Mouse (Mus musculus) mouse trophoblast stem cell (cell line): ENCODE results near the gene Ddx3x.

Experiments used
- in situ Hi-C, 2 experiments: fragments of 300-500 bp; cut with MseI, MboI; formaldehyde crosslinking; loops; 2 replicates in 1 of 2; 3 replicates in 1 of 2; pipeline ENCODE4 v1.15.1; 2025

Ddx3x gene

DNA sequence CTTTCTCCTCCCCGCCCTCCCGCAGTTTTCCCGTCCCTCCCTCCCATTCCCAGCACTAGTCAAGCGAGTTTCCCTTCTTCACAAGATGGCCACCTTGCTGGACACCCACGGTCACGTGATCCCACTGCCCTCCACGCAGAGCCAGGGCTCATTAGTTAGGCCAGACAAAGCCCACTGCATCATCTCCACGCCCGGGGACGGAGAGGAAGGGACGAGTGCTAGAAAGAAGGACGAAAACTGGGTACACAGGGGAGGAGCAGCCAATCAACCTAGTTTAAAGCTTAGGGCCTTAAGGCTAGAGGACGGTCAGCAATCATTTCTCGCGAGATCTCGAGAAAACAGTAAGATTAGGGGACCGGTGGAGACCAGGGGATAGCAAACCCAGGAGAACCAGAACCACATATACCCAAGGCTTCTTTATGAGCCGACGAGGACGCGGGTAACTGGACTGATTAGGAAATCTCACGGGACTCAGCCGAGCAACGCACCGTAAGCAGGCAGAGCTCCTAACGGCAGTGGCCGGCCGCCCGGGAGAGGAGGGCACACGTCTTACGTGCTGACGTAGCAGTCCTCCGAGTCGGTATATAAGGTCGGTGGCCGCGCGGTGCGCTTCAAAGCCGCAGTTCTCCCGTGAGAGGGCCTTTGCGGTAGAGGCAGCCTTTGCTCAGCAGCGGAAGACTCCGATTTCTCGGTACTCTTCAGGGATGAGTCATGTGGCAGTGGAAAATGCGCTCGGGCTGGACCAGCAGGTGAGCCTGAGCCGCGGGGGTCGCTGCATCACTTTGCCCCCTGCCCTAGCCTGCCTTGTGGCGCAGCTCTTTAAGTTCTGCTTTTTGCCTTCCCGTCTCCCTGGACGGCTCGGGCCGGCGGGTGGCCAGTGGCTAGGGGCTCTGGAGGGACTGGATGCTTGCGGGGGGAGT lies at the start of gene Ddx3x:
Ddx3x (plus strand) TSS at position 562 of the 920 bp plus-strand sequence.
- in situ Hi-C loops, result no loop called here

- in situ Hi-C loops, result loop anchor here (25.0 kb wide), 2 partner anchors 231 to 431 kb away; partner anchors contain the start of genes Gpr82 (in 2 of the 2) and Nyx (in 2 of the 2)
Measured at GRCm38 (mm10) chrX:13231243-13231642, 49.5 kb upstream of the Ddx3x start.

- in situ Hi-C loops, result loop anchor here (25.0 kb wide), 2 partner anchors 229 to 429 kb away; partner anchors contain the start of genes Gpr82 (in 2 of the 2) and Nyx (in 2 of the 2)
Measured at GRCm38 (mm10) chrX:13232834-13233233, 47.9 kb upstream of the Ddx3x start.

DNA sequence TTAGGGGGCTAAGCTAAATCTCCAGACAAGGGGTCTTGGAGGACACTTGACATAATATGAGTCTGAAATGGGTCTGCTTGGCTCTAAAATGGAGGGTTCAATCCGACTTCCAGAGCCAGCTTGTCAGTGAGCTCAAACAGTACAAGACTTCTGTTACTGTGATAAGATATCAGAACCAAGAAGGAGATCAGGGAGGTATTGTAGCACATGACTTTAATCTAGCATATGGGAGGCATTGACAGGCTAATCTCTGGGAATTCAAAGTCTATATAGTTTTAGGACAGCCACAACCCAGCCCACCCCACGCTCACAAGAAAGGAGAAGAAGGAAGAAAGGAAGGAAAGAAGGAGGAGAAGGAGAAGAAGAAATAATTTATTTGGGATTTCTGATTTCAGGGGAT lies 47.1 kb upstream of the Ddx3x start:
- in situ Hi-C loops, result loop anchor here (25.0 kb wide), 2 partner anchors 229 to 429 kb away; partner anchors contain the start of genes Gpr82 (in 2 of the 2) and Nyx (in 2 of the 2)

- in situ Hi-C loops, result loop anchor here (25.0 kb wide), 2 partner anchors 228 to 428 kb away; partner anchors contain the start of genes Gpr82 (in 2 of the 2) and Nyx (in 2 of the 2)
Measured at GRCm38 (mm10) chrX:13234709-13235108, 46.1 kb upstream of the Ddx3x start.

GRCm38 (mm10) chrX:13236100-13236568 lies 44.6 kb upstream of the Ddx3x start:
- in situ Hi-C loops, result loop anchor here (25.0 kb wide), 2 partner anchors 226 to 426 kb away; partner anchors contain the start of genes Gpr82 (in 2 of the 2) and Nyx (in 2 of the 2)

GRCm38 (mm10) chrX:13239455-13239854 lies 41.3 kb upstream of the Ddx3x start:
- in situ Hi-C loops, result loop anchor here (25.0 kb wide), 2 partner anchors 223 to 423 kb away; partner anchors contain the start of genes Gpr82 (in 2 of the 2) and Nyx (in 2 of the 2)

GRCm38 (mm10) chrX:13240646-13241425 lies 39.9 kb upstream of the Ddx3x start:
- in situ Hi-C loops, result loop anchor here (25.0 kb wide), 2 partner anchors 221 to 421 kb away; partner anchors contain the start of genes Gpr82 (in 2 of the 2) and Nyx (in 2 of the 2)

DNA sequence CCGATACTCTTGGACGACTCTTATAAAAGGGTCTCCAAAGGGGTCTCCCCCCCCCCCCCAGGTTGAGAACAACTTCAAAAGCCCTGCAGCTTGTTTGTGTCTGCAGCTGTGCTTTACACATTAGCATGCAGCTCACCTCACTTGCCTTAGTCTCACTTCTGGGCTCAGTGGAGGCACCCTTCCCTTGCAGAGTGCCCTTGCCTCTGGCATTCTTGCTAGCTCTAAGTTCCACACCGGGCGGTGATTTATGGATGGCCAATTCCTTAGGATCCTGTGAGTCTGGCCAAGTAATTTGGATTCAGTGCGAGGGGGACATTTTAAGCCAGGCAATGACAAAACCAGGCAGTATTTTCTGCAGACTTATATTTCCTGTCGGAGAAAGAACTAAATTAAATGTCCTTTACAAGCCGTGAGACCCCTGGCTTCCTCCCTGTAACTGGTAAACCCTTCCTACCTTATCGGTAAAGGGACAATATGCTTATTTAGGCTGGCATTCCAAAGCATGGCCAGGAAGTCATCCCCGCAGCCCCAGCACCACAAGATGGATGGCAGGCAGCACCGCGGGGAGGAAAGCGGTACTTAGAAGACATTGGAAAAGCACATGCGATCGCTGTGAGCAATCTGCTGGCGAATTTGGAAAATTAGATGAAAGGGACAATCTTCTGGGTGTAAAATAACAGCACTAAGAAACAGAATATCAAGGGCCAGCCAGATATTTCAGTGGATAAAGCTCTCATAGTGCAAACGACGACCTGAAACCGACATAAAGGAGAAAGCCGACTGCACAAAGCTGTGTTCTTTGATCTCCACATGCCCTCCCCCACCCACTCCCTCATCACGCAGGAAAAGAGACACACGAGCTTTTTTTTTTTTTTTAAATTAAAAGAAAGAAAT lies 39.1 kb upstream of the Ddx3x start:
- in situ Hi-C loops, result loop anchor here (25.0 kb wide), 2 partner anchors 221 to 421 kb away; partner anchors contain the start of genes Gpr82 (in 2 of the 2) and Nyx (in 2 of the 2)

GRCm38 (mm10) chrX:13242320-13243096 lies 38.3 kb upstream of the Ddx3x start:
- in situ Hi-C loops, result loop anchor here (25.0 kb wide), 2 partner anchors 220 to 420 kb away; partner anchors contain the start of genes Gpr82 (in 2 of the 2) and Nyx (in 2 of the 2)

DNA sequence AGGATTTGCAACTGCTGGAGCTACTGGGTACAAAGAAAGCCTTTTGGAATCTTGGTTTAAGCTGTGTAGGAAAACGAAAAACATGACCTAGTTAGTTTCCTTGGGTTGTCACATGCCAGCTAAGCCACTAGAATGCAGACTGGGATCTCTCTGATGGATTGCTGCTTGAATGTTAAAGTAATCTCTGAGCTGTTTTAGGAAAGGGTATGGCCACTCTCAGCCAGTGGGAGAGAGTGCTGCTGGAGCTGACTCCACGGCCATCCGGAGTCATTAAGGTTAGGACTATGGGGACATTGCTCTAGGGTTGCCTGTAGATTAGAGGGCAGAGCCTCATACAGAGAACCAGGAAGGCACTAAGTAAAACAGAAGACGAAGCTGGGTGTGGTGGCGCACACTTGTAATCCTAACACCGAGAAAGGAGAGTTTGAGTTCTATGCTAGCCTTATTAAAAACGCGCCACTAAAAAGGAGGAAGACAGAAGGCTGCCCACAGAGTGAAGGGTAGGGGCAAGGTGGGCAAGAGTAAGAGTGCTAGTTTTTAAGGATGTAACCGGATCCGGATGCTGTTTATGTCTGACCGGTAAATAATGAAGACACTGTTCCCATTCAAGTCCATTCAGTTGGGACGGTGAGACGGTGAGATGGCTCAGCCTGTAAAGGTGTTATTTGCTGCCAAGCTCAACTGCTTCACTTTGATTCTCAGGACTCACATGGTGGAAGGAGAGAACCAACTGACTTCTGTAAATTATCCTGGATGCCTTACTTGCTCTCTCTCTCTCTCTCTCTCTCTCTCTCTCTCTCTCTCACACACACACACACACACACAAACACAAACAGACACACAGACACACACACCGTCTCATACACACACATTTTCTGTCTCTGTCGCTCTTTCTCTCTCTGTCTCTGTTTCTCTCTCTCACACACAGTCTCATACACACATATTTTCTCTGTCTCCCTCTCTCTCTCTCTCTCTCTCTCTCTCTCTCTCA lies 37.3 kb upstream of the Ddx3x start:
- in situ Hi-C loops, result loop anchor here (25.0 kb wide), 2 partner anchors 219 to 419 kb away; partner anchors contain the start of genes Gpr82 (in 2 of the 2) and Nyx (in 2 of the 2)

DNA sequence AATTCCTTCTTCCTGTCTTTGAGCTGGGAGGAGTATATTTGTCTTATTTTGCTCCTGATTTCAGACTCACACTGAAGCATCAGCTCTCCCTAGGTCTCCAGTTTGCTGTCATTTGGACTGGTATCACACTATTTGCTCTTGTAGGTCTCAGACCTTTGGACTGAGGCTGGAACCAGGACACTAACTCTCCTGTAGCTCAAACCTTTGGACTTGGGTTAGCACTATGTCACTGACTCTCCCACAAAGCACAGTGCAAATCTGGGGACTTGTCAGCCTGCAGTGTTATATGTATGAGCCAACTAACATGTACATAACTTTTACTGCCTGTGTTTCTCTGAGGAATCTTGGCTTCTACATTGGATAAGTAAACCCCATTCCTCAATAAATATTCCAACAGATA lies 36.2 kb upstream of the Ddx3x start:
- in situ Hi-C loops, result loop anchor here (25.0 kb wide), 2 partner anchors 218 to 418 kb away; partner anchors contain the start of genes Gpr82 (in 2 of the 2) and Nyx (in 2 of the 2)

GRCm38 (mm10) chrX:13245027-13245426 lies 35.7 kb upstream of the Ddx3x start:
- in situ Hi-C loops, result loop anchor here (25.0 kb wide), 2 partner anchors 217 to 417 kb away; partner anchors contain the start of genes Gpr82 (in 2 of the 2) and Nyx (in 2 of the 2)

DNA sequence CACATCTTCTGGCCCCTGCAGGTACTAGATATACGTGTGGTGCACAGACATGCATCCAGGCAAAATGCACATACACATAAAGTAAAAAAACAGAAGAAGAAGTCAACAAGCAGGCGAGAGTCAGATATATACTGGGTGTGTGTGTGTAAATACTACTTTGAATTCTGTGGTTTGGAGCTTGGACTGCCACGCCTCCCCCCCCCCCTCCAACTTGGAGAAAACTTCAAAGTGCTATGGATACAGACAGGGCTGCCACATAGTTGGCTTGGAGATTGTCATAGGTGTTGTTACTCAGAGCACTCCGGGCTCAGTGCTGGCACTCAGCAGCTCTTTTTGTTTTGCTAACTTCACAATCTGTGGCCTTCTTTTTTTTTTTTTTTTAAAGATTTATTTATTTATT lies 29.1 kb upstream of the Ddx3x start:
- in situ Hi-C loops, result no loop called here

DNA sequence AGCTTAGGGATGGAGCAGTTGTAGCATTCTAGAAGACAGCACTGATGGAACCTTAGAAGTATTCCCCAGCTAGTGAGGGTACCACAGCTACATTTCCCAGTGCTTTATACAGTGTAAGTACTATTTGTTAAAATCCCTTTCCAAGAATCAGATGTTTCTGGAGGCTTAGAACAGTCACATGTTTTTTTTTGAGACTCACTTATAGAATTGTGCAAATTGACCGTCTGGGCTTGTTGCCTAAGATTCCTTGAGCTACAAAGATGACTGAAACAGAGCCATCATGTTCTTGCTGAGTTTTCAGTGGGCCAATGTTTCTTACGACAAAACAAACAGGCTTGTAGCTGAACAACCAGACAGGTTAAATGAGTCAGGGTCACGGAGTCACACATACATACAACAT lies 26.5 kb upstream of the Ddx3x start:
- in situ Hi-C loops, result no loop called here

DNA sequence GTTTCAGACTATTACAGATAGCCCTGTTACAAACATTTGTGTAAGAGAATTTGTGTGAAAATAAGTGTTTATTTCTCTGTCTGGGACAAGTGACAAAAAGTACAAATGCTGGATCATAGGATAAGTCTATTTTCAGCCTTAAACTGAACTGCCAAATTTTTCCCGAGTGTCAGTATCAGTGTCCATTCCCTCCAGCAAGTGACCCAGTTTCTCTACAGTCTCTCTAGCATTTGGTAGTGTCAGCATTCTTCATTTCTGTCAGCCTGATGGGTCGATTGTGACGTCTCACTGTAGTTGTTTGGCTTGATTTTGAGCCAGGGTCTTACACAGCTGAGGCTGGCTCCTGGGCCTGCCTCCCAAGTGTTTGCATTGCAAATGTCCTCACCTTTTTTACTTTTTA lies 17.4 kb upstream of the Ddx3x start:
- in situ Hi-C loops, result no loop called here

DNA sequence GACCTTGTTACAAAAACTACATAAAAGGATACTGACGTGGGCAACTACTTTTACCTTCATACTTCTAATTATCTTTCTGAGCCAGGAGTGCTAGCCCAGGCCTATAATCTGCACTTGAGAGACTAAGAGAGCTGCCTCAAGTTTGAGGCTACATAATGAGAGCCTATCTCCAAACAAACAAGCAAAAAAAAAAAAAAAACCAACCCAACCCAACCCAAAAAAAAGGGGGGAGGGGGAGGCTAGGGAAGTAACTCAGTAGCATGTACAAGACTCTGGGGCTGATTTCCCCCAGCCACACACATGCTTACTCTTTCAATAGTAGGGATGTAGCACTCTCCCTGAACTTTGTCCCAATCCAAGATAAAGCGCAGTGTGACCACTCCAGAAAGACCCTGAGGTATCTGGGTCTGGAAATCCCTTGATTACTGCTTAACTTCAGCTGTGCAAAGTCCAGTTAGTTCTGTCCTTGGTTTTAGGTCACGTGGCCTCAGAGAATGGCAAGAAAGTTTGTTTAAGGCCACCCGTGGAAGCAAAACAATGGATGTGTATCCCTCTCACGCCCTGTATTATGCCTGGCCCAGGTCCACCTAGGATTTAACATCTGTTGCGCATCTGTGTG lies 5.1 kb upstream of the Ddx3x start:
- in situ Hi-C loops, result no loop called here
